Mouse (Mus musculus): ENCODE measurements around the gene Inpp5a.
"Not testable (repeated sequence)": the region's sequence is repeated elsewhere in the genome, so short reads cannot be mapped to it uniquely, and the experiment has no call there.

The Inpp5a gene

GRCm38 (mm10) chr7:139399977-139400685 lies 11.2 kb downstream of the Inpp5a start:
- in situ Hi-C loops (cut with MboI, MseI): no loop called here

GRCm38 (mm10) chr7:139400926-139401325 lies 12.0 kb downstream of the Inpp5a start:
- in situ Hi-C loops (cut with MboI, MseI): no loop called here

GRCm38 (mm10) chr7:139401791-139402190 lies 12.9 kb downstream of the Inpp5a start:
- in situ Hi-C loops (cut with MboI, MseI): no loop called here

GRCm38 (mm10) chr7:139402721-139403120 lies 13.8 kb downstream of the Inpp5a start:
- in situ Hi-C loops (cut with MboI, MseI): no loop called here

GRCm38 (mm10) chr7:139406581-139406980 lies 17.7 kb downstream of the Inpp5a start:
- in situ Hi-C loops (cut with MboI, MseI): no loop called here

- in situ Hi-C loops (cut with MboI, MseI): no loop called here
Observed at GRCm38 (mm10) chr7:139407966-139408365, 19.1 kb downstream of the Inpp5a start.

GRCm38 (mm10) chr7:139409903-139410302 lies 21.0 kb downstream of the Inpp5a start:
- in situ Hi-C loops (cut with MboI, MseI): no loop called here

GRCm38 (mm10) chr7:139412223-139412950 lies 23.5 kb downstream of the Inpp5a start:
- in situ Hi-C loops (cut with MboI, MseI): no loop called here

GRCm38 (mm10) chr7:139413400-139413799 lies 24.5 kb downstream of the Inpp5a start:
- in situ Hi-C loops (cut with MboI, MseI): no loop called here

GRCm38 (mm10) chr7:139415616-139416225 lies 26.8 kb downstream of the Inpp5a start:
- in situ Hi-C loops (cut with MboI, MseI): no loop called here

GRCm38 (mm10) chr7:139418371-139418770 lies 29.5 kb downstream of the Inpp5a start:
- in situ Hi-C loops (cut with MboI, MseI): no loop called here

- in situ Hi-C loops (cut with MboI, MseI): no loop called here
Observed at GRCm38 (mm10) chr7:139422827-139423226, 33.9 kb downstream of the Inpp5a start.

GRCm38 (mm10) chr7:139434095-139434830 lies 45.4 kb downstream of the Inpp5a start:
- in situ Hi-C loops (cut with MboI, MseI): no loop called here

- in situ Hi-C loops (cut with MboI, MseI): not testable (repeated sequence)
Observed at GRCm38 (mm10) chr7:139434931-139435330, 46.0 kb downstream of the Inpp5a start.

- in situ Hi-C loops (cut with MboI, MseI): no loop called here
Observed at GRCm38 (mm10) chr7:139435749-139436148, 46.8 kb downstream of the Inpp5a start.

- in situ Hi-C loops (cut with MboI, MseI): no loop called here
Observed at GRCm38 (mm10) chr7:139436951-139437350, 48.0 kb downstream of the Inpp5a start.

GRCm38 (mm10) chr7:139437471-139437870 lies 48.6 kb downstream of the Inpp5a start:
- in situ Hi-C loops (cut with MboI, MseI): no loop called here

- in situ Hi-C loops (cut with MboI, MseI): no loop called here
Observed at GRCm38 (mm10) chr7:139437926-139438600, 49.2 kb downstream of the Inpp5a start.

GRCm38 (mm10) chr7:139438601-139438945 lies 49.7 kb downstream of the Inpp5a start:
- in situ Hi-C loops (cut with MboI, MseI): no loop called here

GRCm38 (mm10) chr7:139439031-139439430 lies 50.1 kb downstream of the Inpp5a start:
- in situ Hi-C loops (cut with MboI, MseI): no loop called here

Data from T-helper 2 cell (primary cell).